Mouse (Mus musculus): ENCODE data around the gene Ermn. TPM values are rescaled to one million over a fixed set of nuclear protein-coding genes. Genes with fewer than 3 reads are reported as not detected.
A peak's percentile ranks its signal among the peaks of the same experiment; 100 is the strongest.

Ermn gene
- total and polyA plus RNA-seq, 3 experiments = 0.17 to 0.26 TPM; not detected in 1

DNA sequence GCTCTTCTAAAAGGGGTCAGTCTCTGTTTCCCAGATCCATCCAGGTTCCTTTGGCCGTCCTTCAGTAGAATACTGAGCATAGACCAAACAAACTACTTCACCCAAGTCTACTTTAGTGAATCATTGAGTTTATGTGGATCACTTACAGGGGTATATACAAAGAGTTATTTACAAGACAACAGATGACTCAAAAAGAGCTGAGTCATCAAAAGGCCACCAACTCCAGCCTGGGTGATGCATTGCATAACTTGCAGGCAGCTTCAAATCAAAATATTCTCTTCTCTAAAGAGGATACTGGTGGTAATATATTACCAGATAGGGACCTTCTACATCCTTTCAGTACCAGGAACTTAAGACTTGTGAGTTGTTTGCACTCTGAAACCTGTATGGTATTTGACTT lies 33.8 kb upstream of the Ermn start:
- no peak for DNase-seq (ENCODE audit: extremely low read depth)
- H3K4me3 ChIP-seq (replicated peaks in 1 of 3; ENCODE audit: low read depth in 2 of 3, low read length in 2 of 3, poor library complexity in 1 of 3) = no peak overlapping the region
- H3K27me3 ChIP-seq (replicated peaks) = no peaks in the 10 kb centered on the region
- no peaks in the 10 kb centered on the region for H3K36me3 ChIP-seq (replicated peaks in 1 of 2; ENCODE audit: control insufficient read depth in 1 of 2, insufficient read depth in 1 of 2, low read length in 1 of 2)
- peak; percentile 96 for TF ChIP-seq MAFK (IDR thresholded peaks at IDR 0.05; ENCODE audit: insufficient replicate concordance, low read length)
- TF ChIP-seq MYC (IDR thresholded peaks at IDR 0.05; ENCODE audit: low read depth, low read length) = no peak
- dilution Hi-C loops (cut with MboI; ENCODE audit: extremely low pct_ligation_motif_present, extremely low pct_unique_long_range_greater_than_20kb, low sequenced_read_pairs) (no loop called here), in situ Hi-C loops (cut with MboI; ENCODE audit: low pct_ligation_motif_present, low pct_unique_long_range_greater_than_20kb, low sequenced_read_pairs) (no loop called here)
- no peak overlapping the region for H3K9ac ChIP-seq (ENCODE audit: insufficient read depth, low read depth)
- no peaks in the 10 kb centered on the region for H3K79me2 ChIP-seq (replicated peaks; ENCODE audit: control insufficient read depth, extremely low read depth, insufficient read depth, poor library complexity, severe bottlenecking)
- H3K27ac ChIP-seq (ENCODE audit: insufficient read depth, low read depth) = no peak overlapping the region
- H3K9me3 ChIP-seq (replicated peaks; ENCODE audit: low read length) = no peaks in the 10 kb centered on the region
- H3K4me2 ChIP-seq (ENCODE audit: insufficient read depth, low read depth, poor library complexity, severe bottlenecking) = no peak overlapping the region
- H3K4me1 ChIP-seq (ENCODE audit: control insufficient read depth in 1 of 2, insufficient read depth in 2 of 2) = no peaks in the 10 kb centered on the region

DNA sequence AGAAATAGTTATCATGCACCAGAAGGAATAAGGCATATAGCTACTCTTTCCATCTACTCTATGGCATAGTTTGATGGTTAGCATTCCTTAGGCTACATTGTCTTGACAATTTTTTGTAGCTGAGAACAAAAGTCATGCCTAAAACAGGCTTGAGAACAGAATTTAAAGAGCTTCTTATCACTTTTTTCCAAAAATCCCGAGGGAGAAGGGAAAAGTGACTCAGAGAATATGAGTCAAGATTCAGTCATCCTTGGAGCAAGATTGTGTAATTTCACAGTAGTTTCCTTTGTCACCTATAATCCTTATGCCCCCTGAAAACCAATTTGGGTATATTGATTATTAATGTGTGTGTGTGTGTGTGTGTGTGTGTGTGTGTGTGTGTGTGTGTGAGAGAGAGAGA lies 27.2 kb upstream of the Ermn start:
- Histone ChIP-seq H3K4me2 (ENCODE audit: insufficient read depth, low read depth, poor library complexity, severe bottlenecking) (no peak overlapping the region), H3K27me3 (replicated peaks) (no peaks in the 10 kb centered on the region), H3K9me3 (replicated peaks; ENCODE audit: low read length) (no peaks in the 10 kb centered on the region), H3K27ac (ENCODE audit: insufficient read depth, low read depth) (no peak overlapping the region), H3K4me3 (replicated peaks in 1 of 3; ENCODE audit: low read depth in 2 of 3, low read length in 2 of 3, poor library complexity in 1 of 3) (no peak overlapping the region), H3K4me1 (ENCODE audit: control insufficient read depth in 1 of 2, insufficient read depth in 2 of 2) (no peaks in the 10 kb centered on the region), H3K36me3 (replicated peaks in 1 of 2; ENCODE audit: control insufficient read depth in 1 of 2, insufficient read depth in 1 of 2, low read length in 1 of 2) (no peaks in the 10 kb centered on the region), H3K79me2 (replicated peaks; ENCODE audit: control insufficient read depth, extremely low read depth, insufficient read depth, poor library complexity, severe bottlenecking) (no peaks in the 10 kb centered on the region), H3K9ac (ENCODE audit: insufficient read depth, low read depth) (no peak overlapping the region)
- TF ChIP-seq EP300 (IDR thresholded peaks at IDR 0.05; ENCODE audit: low read length) = no peak
- TF ChIP-seq ELF1 (IDR thresholded peaks at IDR 0.05; ENCODE audit: low read depth, low read length) = no peak
- no peak for TF ChIP-seq MAZ (IDR thresholded peaks at IDR 0.05; ENCODE audit: low read depth, low read length)
- no peak for TF ChIP-seq MEF2A (IDR thresholded peaks at IDR 0.05; ENCODE audit: borderline replicate concordance, low read depth, low read length)
- no peak for TF ChIP-seq CHD2 (IDR thresholded peaks at IDR 0.05; ENCODE audit: low read length)
- TF ChIP-seq USF1 (IDR thresholded peaks at IDR 0.05; ENCODE audit: low read depth, low read length) = no peak
- no peak for TF ChIP-seq PAX5 (IDR thresholded peaks at IDR 0.05; ENCODE audit: low read length)
- no peak for TF ChIP-seq NELFE (IDR thresholded peaks at IDR 0.05; ENCODE audit: low read depth, low read length)
- no peak for TF ChIP-seq MAFK (IDR thresholded peaks at IDR 0.05; ENCODE audit: insufficient replicate concordance, low read length)
- no peak for TF ChIP-seq SIN3A (IDR thresholded peaks at IDR 0.05; ENCODE audit: low read length)
- TF ChIP-seq ZMIZ1 (IDR thresholded peaks at IDR 0.05; ENCODE audit: low read depth, low read length) = no peak
- no peak for TF ChIP-seq ZNF384 (IDR thresholded peaks at IDR 0.05; ENCODE audit: low read depth, low read length)
- no peak for TF ChIP-seq POLR2A (IDR thresholded peaks at IDR 0.05; ENCODE audit: low read depth, low read length)
- TF ChIP-seq RAD21 (IDR thresholded peaks at IDR 0.05; ENCODE audit: low read depth, low read length) = no peak
- no peak for TF ChIP-seq CHD1 (IDR thresholded peaks at IDR 0.05; ENCODE audit: low read depth, low read length)
- TF ChIP-seq HCFC1 (IDR thresholded peaks at IDR 0.05; ENCODE audit: low read depth, low read length) = no peak
- in situ Hi-C loops (cut with MboI; ENCODE audit: low pct_ligation_motif_present, low pct_unique_long_range_greater_than_20kb, low sequenced_read_pairs) = no loop called here
- dilution Hi-C loops (cut with MboI; ENCODE audit: extremely low pct_ligation_motif_present, extremely low pct_unique_long_range_greater_than_20kb, low sequenced_read_pairs) = no loop called here
- DNase-seq (ENCODE audit: extremely low read depth) = no peak

Data from CH12.LX (cell line).